Mouse (Mus musculus) left cerebral cortex, adult 9 months (tissue): ENCODE measurements around the gene Fbxw22.
"Not testable (repeated sequence)": the region's sequence is repeated elsewhere in the genome, so short reads cannot be mapped to it uniquely, and the experiment has no call there.

Source experiments
- DNase-seq, 2 experiments: peaks; one replicate each; pipeline ENCODE4 v3.0.0; 2022; ENCODE audit warnings: low spot score in 2 of 2

Fbxw22 gene

DNA sequence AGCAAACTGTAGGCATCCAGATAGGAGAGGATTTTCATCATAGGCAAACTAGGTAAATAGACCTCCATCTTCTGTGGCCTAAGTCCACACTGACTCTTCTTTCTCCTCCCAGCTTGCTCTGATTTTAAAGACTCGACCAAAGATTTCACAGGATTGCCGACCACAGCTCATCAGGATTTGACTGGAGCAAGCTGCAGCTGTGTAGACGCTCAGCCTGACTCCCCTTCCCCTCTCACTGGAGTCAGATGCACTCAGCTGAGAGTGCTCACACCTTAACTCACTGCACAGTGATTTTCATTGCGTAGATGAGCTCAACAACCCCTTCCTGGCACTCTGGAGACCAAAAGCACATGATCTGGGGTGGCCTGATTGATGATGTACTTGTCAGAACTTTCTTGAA is at the start of gene Fbxw22:
TSS of gene Fbxw22 (minus strand) at position 101 of the 400 bp plus-strand sequence.
- DNase-seq, result not testable (repeated sequence)

DNA sequence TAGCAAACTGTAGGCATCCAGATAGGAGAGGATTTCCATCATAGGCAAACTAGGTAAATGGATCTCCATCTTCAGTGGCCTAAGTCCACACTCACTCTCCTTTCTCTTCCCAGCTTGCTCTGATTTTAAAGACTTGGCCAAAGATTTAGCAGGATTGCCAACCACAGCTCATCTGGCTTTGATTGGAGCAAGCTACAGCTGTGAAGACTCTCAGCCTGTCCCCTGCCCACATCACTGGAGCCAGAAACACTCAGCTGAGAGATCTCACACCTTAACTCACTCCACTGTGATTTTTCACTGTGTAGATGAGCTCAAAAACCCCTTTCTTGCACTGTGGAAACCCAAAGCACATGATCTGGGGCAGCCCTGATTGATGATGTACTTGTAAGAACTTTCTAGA is 44.9 kb upstream of the Fbxw22 start, which contains the start of gene Fbxw16:
TSS of gene Fbxw16 (minus strand) at position 101 of the 400 bp plus-strand sequence.
- DNase-seq, result no peak

- no peak for DNase-seq
Observed at GRCm38 (mm10) chr9:109432956-109433355, 28.9 kb upstream of the Fbxw22 start.

GRCm38 (mm10) chr9:109339559-109339958 is 64.5 kb downstream of the Fbxw22 start, which contains the start of gene Fbxw28:
Gene Fbxw28 (minus strand): TSS chr9:109339659.
- not testable (repeated sequence) for DNase-seq
